Mouse (Mus musculus): ENCODE measurements at regions not wholly inside any gene's neighbourhood (a gene's known extent, or its start where the extent isn't known, plus 50 kb on each side); places are given as distances from the start of the nearest gene placed in this dataset.

GRCm38 (mm10) chr2:128239451-128239850, 113.6 kb downstream of the Bcl2l11 start:
- Histone ChIP-seq H3K4me2 (ENCODE audit: low read depth) (no peak overlapping the region), H3K4me1 (replicated peaks; ENCODE audit: control insufficient read depth in 2 of 2, insufficient read depth in 2 of 2, low read length in 1 of 2) (peaks cover 0 to 6% of the 10 kb centered on the region in 2 experiments; a peak in 2 of 4 replicates), H3K4me3 (ENCODE audit: insufficient read depth in 1 of 2, low read depth in 2 of 2, low read length in 2 of 2) (no peak overlapping the region), H3K36me3 (replicated peaks; ENCODE audit: control insufficient read depth, insufficient read depth, low read depth) (no peaks in the 10 kb centered on the region), H3K27me3 (ENCODE audit: control insufficient read depth, insufficient read depth, low read length) (no peaks in the 10 kb centered on the region), H3K9ac (replicated peaks) (no peak overlapping the region), H3K9me3 (ENCODE audit: control insufficient read depth, low read length) (no peaks in the 10 kb centered on the region), H3K27ac (no peak overlapping the region)
- DNase-seq (ENCODE audit: low read depth in 3 of 3, low spot score in 3 of 3) (no peak), ATAC-seq (ENCODE audit: insufficient read depth) (no peak)
- TF ChIP-seq CTCF (IDR thresholded peaks at IDR 0.05; ENCODE audit: low read depth) (no peak), EP300 (IDR thresholded peaks at IDR 0.05; ENCODE audit: low read depth) (no peak)
- 69% methylated on average over 4 of the region's 4 CpGs for WGBS (ENCODE audit: insufficient replicate concordance)

GRCm38 (mm10) chr2:128240054-128240453, 114.2 kb downstream of the Bcl2l11 start:
- no peak for ATAC-seq (ENCODE audit: insufficient read depth)
- TF ChIP-seq EP300 (IDR thresholded peaks at IDR 0.05; ENCODE audit: low read depth) (no peak), CTCF (IDR thresholded peaks at IDR 0.05; ENCODE audit: low read depth) (no peak)
- H3K4me1 ChIP-seq (replicated peaks; ENCODE audit: control insufficient read depth in 2 of 2, insufficient read depth in 2 of 2, low read length in 1 of 2) = peaks cover 0 to 6% of the 10 kb centered on the region in 2 experiments; a peak in 2 of 4 replicates

GRCm38 (mm10) chr2:128240536-128241279, 114.9 kb downstream of the Bcl2l11 start:
- Histone ChIP-seq H3K27me3 (ENCODE audit: control insufficient read depth, insufficient read depth, low read length) (no peaks in the 10 kb centered on the region), H3K4me2 (ENCODE audit: low read depth) (no peak overlapping the region), H3K36me3 (replicated peaks; ENCODE audit: control insufficient read depth, insufficient read depth, low read depth) (no peaks in the 10 kb centered on the region), H3K4me3 (ENCODE audit: insufficient read depth in 1 of 2, low read depth in 2 of 2, low read length in 2 of 2) (no peak overlapping the region), H3K4me1 (replicated peaks; ENCODE audit: control insufficient read depth in 2 of 2, insufficient read depth in 2 of 2, low read length in 1 of 2) (peaks cover 0 to 6% of the 10 kb centered on the region in 2 experiments; a peak in 2 of 4 replicates), H3K9ac (replicated peaks) (no peak overlapping the region), H3K9me3 (ENCODE audit: control insufficient read depth, low read length) (no peaks in the 10 kb centered on the region), H3K27ac (no peak overlapping the region)
- no peak for TF ChIP-seq EP300 (IDR thresholded peaks at IDR 0.05; ENCODE audit: low read depth)
- no peak for TF ChIP-seq CTCF (IDR thresholded peaks at IDR 0.05; ENCODE audit: low read depth)
- no peak for ATAC-seq (ENCODE audit: insufficient read depth)
- 33% methylated on average over 9 of the region's 9 CpGs for WGBS (ENCODE audit: insufficient replicate concordance)
- DNase-seq (ENCODE audit: low read depth in 3 of 3, low spot score in 3 of 3) = no peak

More at GRCm38 (mm10) chr2:128240054-128240453, 114.2 kb downstream of the Bcl2l11 start:
- no peaks in the 10 kb centered on the region for H3K9me3 ChIP-seq (ENCODE audit: control insufficient read depth, low read length)
- DNase-seq (ENCODE audit: low read depth in 3 of 3, low spot score in 3 of 3) = no peak
- no peak overlapping the region for H3K4me2 ChIP-seq (ENCODE audit: low read depth)
- H3K27ac ChIP-seq = no peak overlapping the region
- no peak overlapping the region for H3K9ac ChIP-seq (replicated peaks)
- H3K4me3 ChIP-seq (ENCODE audit: insufficient read depth in 1 of 2, low read depth in 2 of 2, low read length in 2 of 2) = no peak overlapping the region
- no peaks in the 10 kb centered on the region for H3K36me3 ChIP-seq (replicated peaks; ENCODE audit: control insufficient read depth, insufficient read depth, low read depth)
- no peaks in the 10 kb centered on the region for H3K27me3 ChIP-seq (ENCODE audit: control insufficient read depth, insufficient read depth, low read length)
- 41% methylated on average over 4 of the region's 4 CpGs for WGBS (ENCODE audit: insufficient replicate concordance)

GRCm38 (mm10) chr2:128241280-128241665, 115.4 kb downstream of the Bcl2l11 start:
- DNase-seq (ENCODE audit: low read depth in 3 of 3, low spot score in 3 of 3) (no peak), ATAC-seq (ENCODE audit: insufficient read depth) (no peak)
- Histone ChIP-seq H3K4me1 (replicated peaks; ENCODE audit: control insufficient read depth in 2 of 2, insufficient read depth in 2 of 2, low read length in 1 of 2) (peaks cover 0 to 6% of the 10 kb centered on the region in 2 experiments; a peak in 2 of 4 replicates), H3K9ac (replicated peaks) (no peak overlapping the region), H3K9me3 (ENCODE audit: control insufficient read depth, low read length) (no peaks in the 10 kb centered on the region), H3K27ac (no peak overlapping the region), H3K4me2 (ENCODE audit: low read depth) (no peak overlapping the region), H3K4me3 (ENCODE audit: insufficient read depth in 1 of 2, low read depth in 2 of 2, low read length in 2 of 2) (no peak overlapping the region), H3K27me3 (ENCODE audit: control insufficient read depth, insufficient read depth, low read length) (no peaks in the 10 kb centered on the region), H3K36me3 (replicated peaks; ENCODE audit: control insufficient read depth, insufficient read depth, low read depth) (no peaks in the 10 kb centered on the region)
- TF ChIP-seq CTCF (IDR thresholded peaks at IDR 0.05; ENCODE audit: low read depth) (no peak), EP300 (IDR thresholded peaks at IDR 0.05; ENCODE audit: low read depth) (no peak)
- 14% methylated on average over 3 of the region's 3 CpGs for WGBS (ENCODE audit: insufficient replicate concordance)

DNA sequence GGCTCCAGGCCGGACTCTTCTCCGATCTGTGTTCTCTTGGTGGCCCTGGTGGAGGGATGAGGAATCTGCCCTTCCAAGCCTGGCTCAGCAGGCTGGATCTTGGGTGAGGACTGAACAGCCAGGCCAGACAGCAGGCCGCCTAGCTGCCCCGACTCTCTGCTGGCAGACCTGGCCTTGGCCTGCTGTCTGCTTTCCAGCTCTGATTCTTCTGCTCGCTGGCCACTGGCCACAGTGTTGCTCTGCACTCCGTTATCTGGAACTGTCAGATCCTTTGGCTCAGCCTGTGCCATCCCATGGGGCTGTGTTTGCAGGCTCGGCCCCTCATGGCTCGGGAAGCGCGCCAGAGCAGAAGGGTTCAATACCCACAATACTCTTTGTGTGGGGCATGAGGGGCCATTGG, 119.7 kb downstream of the Bcl2l11 start:
- no peak overlapping the region for H3K9ac ChIP-seq (replicated peaks)
- H3K36me3 ChIP-seq (replicated peaks; ENCODE audit: control insufficient read depth, insufficient read depth, low read depth) = no peaks in the 10 kb centered on the region
- H3K27me3 ChIP-seq (ENCODE audit: control insufficient read depth, insufficient read depth, low read length) = no peaks in the 10 kb centered on the region
- no peak overlapping the region for H3K4me3 ChIP-seq (ENCODE audit: insufficient read depth in 1 of 2, low read depth in 2 of 2, low read length in 2 of 2)
- WGBS (ENCODE audit: insufficient replicate concordance) = 74% methylated on average over 10 of the region's 10 CpGs
- no peaks in the 10 kb centered on the region for H3K9me3 ChIP-seq (ENCODE audit: control insufficient read depth, low read length)
- no peak for DNase-seq (ENCODE audit: low read depth in 3 of 3, low spot score in 3 of 3)
- H3K4me2 ChIP-seq (ENCODE audit: low read depth) = no peak overlapping the region
- no peak for ATAC-seq (ENCODE audit: insufficient read depth)
- TF ChIP-seq EP300 (IDR thresholded peaks at IDR 0.05; ENCODE audit: low read depth) (no peak), CTCF (IDR thresholded peaks at IDR 0.05; ENCODE audit: low read depth) (no peak)
- no peak overlapping the region for H3K27ac ChIP-seq
- peaks cover 0 to 5% of the 10 kb centered on the region in 2 experiments; a peak in 2 of 4 replicates for H3K4me1 ChIP-seq (replicated peaks; ENCODE audit: control insufficient read depth in 2 of 2, insufficient read depth in 2 of 2, low read length in 1 of 2)

Measured in liver, embryonic 14.5 days (tissue).